Mouse (Mus musculus) neural tube, embryonic 11.5 days (tissue): ENCODE data around the gene Hibadh. TPM values are rescaled to one million over a fixed set of nuclear protein-coding genes. Genes with fewer than 3 reads are reported as not detected.
"Not testable (repeated sequence)": the region's sequence is repeated elsewhere in the genome, so short reads cannot be mapped to it uniquely, and the experiment has no call there.

Experiments
- ATAC-seq: fragments of 200-750 bp; cut with Nextera tagmentation; 2 replicates; pipeline ENCODE4 v1.8.0; 2017; ENCODE audit warnings: moderate number of reproducible peaks, mild to moderate bottlenecking, moderate TSS enrichment, moderate library complexity; ENCODE audit not compliant: insufficient read depth, low FRiP score, low TSS enrichment
- DNase-seq: peaks from one replicate; pipeline ENCODE4 v3.0.0-alpha.2; 2015; ENCODE audit warnings: low spot score
- H3K27ac ChIP-seq: fragments of 300-500 bp; sonication (generic); 2 replicates; pipeline ENCODE4 v1.5.1; 2014; ENCODE audit warnings: low read depth, mild to moderate bottlenecking, low read length
- H3K27me3 ChIP-seq: fragments of 300-500 bp; sonication (generic); 2 replicates; pipeline ENCODE4 v1.6.1; 2014; ENCODE audit warnings: mild to moderate bottlenecking, low read length, mixed read lengths; ENCODE audit not compliant: control insufficient read depth, insufficient read depth
- H3K36me3 ChIP-seq: fragments of 300-500 bp; sonication (generic); 2 replicates; pipeline ENCODE4 v1.6.1; 2014; ENCODE audit warnings: mild to moderate bottlenecking, low read length, moderate library complexity, mixed read lengths; ENCODE audit not compliant: control insufficient read depth, insufficient read depth
- H3K4me1 ChIP-seq: fragments of 300-500 bp; sonication (generic); 2 replicates; pipeline ENCODE4 v1.6.1; 2014; ENCODE audit warnings: low read length, mixed read lengths; ENCODE audit not compliant: control insufficient read depth, insufficient read depth
- H3K4me2 ChIP-seq: fragments of 300-500 bp; sonication (generic); 2 replicates; pipeline ENCODE4 v1.6.1; 2014; ENCODE audit warnings: low read depth, mild to moderate bottlenecking, moderate library complexity
- H3K4me3 ChIP-seq: fragments of 300-500 bp; sonication (generic); 2 replicates; pipeline ENCODE4 v1.5.1; 2014; ENCODE audit warnings: low read depth, low read length
- H3K9ac ChIP-seq: fragments of 300-500 bp; sonication (generic); 2 replicates; pipeline ENCODE4 v1.6.1; 2014; ENCODE audit warnings: mild to moderate bottlenecking, low read length
- H3K9me3 ChIP-seq: fragments of 300-500 bp; sonication (generic); 2 replicates; pipeline ENCODE4 v1.6.1; 2016; ENCODE audit warnings: low read length; ENCODE audit not compliant: control insufficient read depth
- WGBS: fragments of 180-500 bp; shearing (Covaris S2); extraction: QIAGEN DNeasy Blood & Tissue Kit; methylation state at CpG from one replicate; pipeline ENCODE4 v1.1.7; 2014; 5-methylcytosine and 5-hydroxymethylcytosine counted together
- polyA plus RNA-seq: library from polyadenylated mRNA; unstranded; fragments of >200 nt; fragmentation: Nextera tagmentation; extraction: Ambion mirVana; gene quantifications from 2 replicates; pipeline ENCODE4 v1.2.1, GENCODE M21; 2014

Gene Hibadh
- polyA plus RNA-seq, 1 experiment from 2014 or later, result 47.6 TPM

DNA sequence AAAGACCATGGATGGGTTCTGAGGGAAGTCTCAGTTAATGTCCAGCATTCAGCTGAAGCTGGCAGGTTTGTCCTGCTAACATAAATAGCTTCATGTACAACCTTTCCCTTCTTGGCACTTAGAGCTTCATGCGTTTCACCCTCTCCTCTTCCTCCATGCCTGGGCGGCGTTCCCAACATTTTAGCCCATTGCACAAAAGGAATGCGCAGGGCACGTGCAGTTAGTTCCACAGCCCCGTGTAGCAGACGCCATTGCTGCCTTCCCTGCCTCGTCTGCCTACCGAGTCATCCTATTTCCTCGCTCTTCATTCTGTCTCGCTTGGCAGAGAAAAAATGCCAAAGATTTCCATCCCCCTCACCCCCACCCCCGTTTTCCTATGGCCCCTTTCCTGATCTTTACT, 34.4 kb upstream of the Hibadh start:
- H3K4me2 ChIP-seq, result no peak overlapping the region
- DNase-seq, result no peak
- no peak overlapping the region for H3K9ac ChIP-seq
- no peak overlapping the region for H3K27ac ChIP-seq
- no peaks in the 10 kb centered on the region for H3K9me3 ChIP-seq
- H3K4me3 ChIP-seq, result no peak overlapping the region
- H3K36me3 ChIP-seq, result no peaks in the 10 kb centered on the region
- WGBS, result 83% methylated on average over 12 of the region's 12 CpGs
- no peaks in the 10 kb centered on the region for H3K27me3 ChIP-seq
- no peak for ATAC-seq
- H3K4me1 ChIP-seq, result no peaks in the 10 kb centered on the region

DNA sequence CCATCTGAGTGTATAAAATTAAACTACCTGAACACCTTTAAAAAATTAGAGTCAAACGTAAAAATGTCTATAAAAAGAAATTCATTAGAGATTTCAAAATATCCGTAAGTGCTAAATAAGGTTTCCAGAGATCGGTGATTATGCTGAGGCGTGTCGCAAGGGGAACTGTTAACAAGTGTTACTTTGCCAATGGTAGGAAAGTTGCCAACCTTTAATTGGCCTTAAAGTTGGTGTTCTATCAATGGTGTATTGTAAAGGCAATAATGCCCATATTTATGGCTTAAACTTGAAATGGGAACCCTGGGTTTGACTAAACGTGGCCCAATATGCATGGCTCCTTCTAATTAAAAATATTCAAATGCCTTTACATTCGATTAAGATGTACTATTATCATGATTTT, 33.5 kb upstream of the Hibadh start:
- Histone ChIP-seq H3K27me3 (no peaks in the 10 kb centered on the region), H3K4me1 (no peaks in the 10 kb centered on the region), H3K9me3 (no peaks in the 10 kb centered on the region), H3K4me3 (no peak overlapping the region), H3K27ac (no peak overlapping the region), H3K4me2 (no peak overlapping the region), H3K36me3 (no peaks in the 10 kb centered on the region), H3K9ac (no peak overlapping the region)
- ATAC-seq (no peak), DNase-seq (no peak)
- WGBS, result 90% methylated on average over 7 of the region's 7 CpGs

DNA sequence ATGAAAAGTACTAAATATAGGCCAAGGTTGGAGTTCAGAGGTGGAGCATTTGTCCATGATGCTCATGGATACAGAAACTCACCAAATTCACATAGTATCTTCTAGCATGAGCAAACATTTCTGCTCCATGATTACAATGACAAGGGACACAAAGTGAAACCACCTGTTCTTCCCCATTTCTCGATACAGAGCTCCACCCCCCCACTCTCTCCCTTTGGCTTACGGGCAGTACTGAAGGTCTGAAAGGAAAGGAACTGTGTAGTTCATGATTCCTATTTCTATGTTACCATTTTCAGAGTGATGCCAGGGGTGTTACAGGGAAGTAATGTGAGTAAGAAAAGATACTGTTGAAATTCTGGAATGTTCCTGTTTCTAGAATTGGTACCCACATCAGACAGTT, 32.4 kb upstream of the Hibadh start:
- Histone ChIP-seq H3K27ac (no peak overlapping the region), H3K36me3 (no peaks in the 10 kb centered on the region), H3K4me2 (no peak overlapping the region), H3K4me3 (no peak overlapping the region), H3K27me3 (no peaks in the 10 kb centered on the region), H3K9me3 (no peaks in the 10 kb centered on the region), H3K4me1 (no peaks in the 10 kb centered on the region), H3K9ac (no peak overlapping the region)
- WGBS, result 69% methylated on average over 2 of the region's 2 CpGs
- ATAC-seq, result no peak
- DNase-seq, result no peak

DNA sequence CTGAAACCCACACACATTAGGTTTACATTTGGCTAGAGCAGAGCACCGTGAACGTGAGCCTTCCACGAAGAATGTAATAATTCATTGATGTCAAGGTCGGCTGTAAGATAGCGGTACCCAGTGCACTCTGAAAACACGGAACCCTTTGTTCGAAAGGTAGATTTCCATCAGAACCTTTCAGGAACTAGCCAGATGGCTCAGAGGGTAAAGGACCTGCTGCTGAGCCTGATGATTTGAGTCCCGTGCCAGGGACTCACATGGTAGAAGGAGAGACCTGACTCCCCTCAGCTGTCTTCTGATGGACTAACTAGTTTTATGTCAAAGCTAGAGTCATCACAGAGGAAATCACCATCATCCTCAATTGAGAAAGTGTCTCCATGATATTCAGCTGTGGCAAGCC, 31.6 kb upstream of the Hibadh start:
- Histone ChIP-seq H3K27ac (no peak overlapping the region), H3K27me3 (no peaks in the 10 kb centered on the region), H3K9me3 (no peaks in the 10 kb centered on the region), H3K36me3 (no peaks in the 10 kb centered on the region), H3K4me3 (no peak overlapping the region), H3K4me1 (no peaks in the 10 kb centered on the region), H3K4me2 (no peak overlapping the region), H3K9ac (no peak overlapping the region)
- WGBS, result 65% methylated on average over 8 of the region's 8 CpGs
- DNase-seq, result no peak
- ATAC-seq, result no peak

DNA sequence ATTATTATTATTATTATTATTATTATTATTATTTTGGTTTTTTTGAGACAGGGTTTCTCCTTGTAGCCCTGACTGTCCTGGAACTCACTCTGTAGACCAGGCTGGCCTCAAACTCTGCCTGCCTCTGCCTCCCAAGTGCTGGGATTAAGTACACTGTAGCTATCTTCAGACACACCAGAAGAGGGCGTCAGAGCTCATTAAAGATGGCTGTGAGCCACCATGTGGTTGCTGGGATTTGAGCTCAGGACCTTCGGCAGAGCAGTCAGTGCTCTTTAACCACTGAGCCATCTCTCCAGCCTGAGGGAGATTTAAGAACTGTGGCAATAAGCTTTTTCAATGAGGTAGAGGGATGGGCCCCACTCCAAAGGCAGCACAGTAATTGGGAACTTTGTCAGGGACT, 29.7 kb upstream of the Hibadh start:
- H3K9me3 ChIP-seq, H3K4me2 ChIP-seq, H3K27ac ChIP-seq, H3K36me3 ChIP-seq, H3K9ac ChIP-seq, H3K27me3 ChIP-seq, ATAC-seq, DNase-seq, H3K4me3 ChIP-seq, H3K4me1 ChIP-seq: not testable (repeated sequence)
- WGBS, result 49% methylated on average over 2 of the region's 2 CpGs

GRCm38 (mm10) chr6:52667641-52668040, 27.5 kb upstream of the Hibadh start:
- Histone ChIP-seq H3K9me3 (no peaks in the 10 kb centered on the region), H3K4me1 (no peaks in the 10 kb centered on the region), H3K4me2 (no peak overlapping the region), H3K36me3 (no peaks in the 10 kb centered on the region), H3K9ac (no peak overlapping the region), H3K4me3 (no peak overlapping the region), H3K27ac (no peak overlapping the region), H3K27me3 (no peaks in the 10 kb centered on the region)
- no peak for ATAC-seq
- DNase-seq, result no peak
- WGBS, result 82% methylated on average over 3 of the region's 3 CpGs

DNA sequence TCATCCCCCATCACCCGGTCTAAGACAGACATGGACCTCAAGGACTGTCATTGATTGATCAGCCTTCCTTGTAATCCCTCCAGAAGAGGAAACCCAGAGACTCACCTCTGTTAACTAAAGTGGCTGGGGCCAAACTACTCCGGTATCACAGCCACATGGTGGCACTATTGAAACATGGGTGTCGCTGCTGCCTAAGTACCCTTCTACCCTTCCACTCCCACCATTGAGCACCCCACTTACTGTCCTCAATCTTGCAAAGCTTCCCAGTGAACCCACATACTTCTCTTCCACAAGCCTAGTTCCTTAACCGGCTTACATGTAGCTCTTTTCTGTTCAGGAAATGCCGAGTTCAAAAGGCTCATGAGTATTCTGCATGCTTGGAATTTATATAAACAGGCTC, 22.8 kb upstream of the Hibadh start:
- H3K9me3 ChIP-seq, result no peaks in the 10 kb centered on the region
- ATAC-seq, result no peak
- no peaks in the 10 kb centered on the region for H3K27me3 ChIP-seq
- H3K36me3 ChIP-seq, result no peaks in the 10 kb centered on the region
- H3K27ac ChIP-seq, result no peak overlapping the region
- H3K9ac ChIP-seq, result no peak overlapping the region
- no peaks in the 10 kb centered on the region for H3K4me1 ChIP-seq
- DNase-seq, result no peak
- H3K4me3 ChIP-seq, result no peak overlapping the region
- no peak overlapping the region for H3K4me2 ChIP-seq
- WGBS, result 51% methylated on average over 5 of the region's 5 CpGs

- Histone ChIP-seq H3K4me1 (no peaks in the 10 kb centered on the region), H3K4me3 (no peak overlapping the region), H3K9ac (no peak overlapping the region), H3K36me3 (no peaks in the 10 kb centered on the region), H3K9me3 (no peaks in the 10 kb centered on the region), H3K4me2 (no peak overlapping the region), H3K27me3 (no peaks in the 10 kb centered on the region), H3K27ac (no peak overlapping the region)
- ATAC-seq, result no peak
- DNase-seq, result no peak
- WGBS, result 87% methylated on average over 4 of the region's 4 CpGs
These were observed 15.1 kb upstream of the Hibadh start for GRCm38 (mm10) chr6:52655266-52655665.

- H3K4me2 ChIP-seq, result no peak overlapping the region
- H3K4me1 ChIP-seq, result no peaks in the 10 kb centered on the region
- no peaks in the 10 kb centered on the region for H3K9me3 ChIP-seq
- DNase-seq (no peak), ATAC-seq (no peak)
- no peaks in the 10 kb centered on the region for H3K36me3 ChIP-seq
- 77% methylated on average over 11 of the region's 11 CpGs for WGBS
- no peak overlapping the region for H3K27ac ChIP-seq
- no peak overlapping the region for H3K9ac ChIP-seq
- no peaks in the 10 kb centered on the region for H3K27me3 ChIP-seq
- no peak overlapping the region for H3K4me3 ChIP-seq
These were observed 8.6 kb upstream of the Hibadh start for GRCm38 (mm10) chr6:52648806-52649205.
